Mouse (Mus musculus) cerebellum, adult (tissue): ENCODE measurements at regions not wholly inside any gene's neighbourhood (a gene's known extent, or its start where the extent isn't known, plus 50 kb on each side); places are given as distances from the start of the nearest gene placed in this dataset.

Experiments used
- ATAC-seq: cut with Nextera tagmentation; 2 replicates; pipeline ENCODE4 v1.9.2; 2017; ENCODE audit warnings: mild to moderate bottlenecking, moderate library complexity, mixed read lengths; ENCODE audit not compliant: insufficient number of reproducible peaks, low FRiP score, low TSS enrichment

GRCm38 (mm10) chr4:21070198-21070785 lies 615.5 kb downstream of the Prdm13 start:
- no peak for ATAC-seq
